Mouse (Mus musculus) midbrain, embryonic 13.5 days (tissue): ENCODE data around the gene Nkpd1. TPM values are rescaled to one million over a fixed set of nuclear protein-coding genes. Genes with fewer than 3 reads are reported as not detected.

ENCODE experiments used
- ATAC-seq: fragments of 200-750 bp; cut with Nextera tagmentation; 2 replicates; pipeline ENCODE4 v1.8.0; 2017; ENCODE audit warnings: mild to moderate bottlenecking, moderate TSS enrichment, moderate library complexity
- H3K27ac ChIP-seq: fragments of 300-500 bp; sonication (generic); 2 replicates; pipeline ENCODE4 v1.5.1; 2015; ENCODE audit warnings: inconsistent platforms, mild to moderate bottlenecking, moderate library complexity
- H3K27me3 ChIP-seq: fragments of 300-500 bp; sonication (generic); 2 replicates; pipeline ENCODE4 v1.6.1; 2015; ENCODE audit warnings: mild to moderate bottlenecking, inconsistent platforms
- H3K36me3 ChIP-seq: fragments of 300-500 bp; sonication (generic); 2 replicates; pipeline ENCODE4 v1.6.1; 2015; ENCODE audit warnings: mild to moderate bottlenecking, inconsistent platforms
- H3K4me1 ChIP-seq: fragments of 300-500 bp; sonication (generic); replicated peaks from 2 replicates; pipeline ENCODE4 v1.6.1; 2015; ENCODE audit warnings: inconsistent platforms
- H3K4me2 ChIP-seq: fragments of 300-500 bp; sonication (generic); replicated peaks from 2 replicates; pipeline ENCODE4 v1.6.1; 2015; ENCODE audit warnings: moderate library complexity, mild to moderate bottlenecking, inconsistent platforms
- H3K4me3 ChIP-seq: fragments of 300-500 bp; sonication (generic); replicated peaks from 2 replicates; pipeline ENCODE4 v1.5.1; 2015; ENCODE audit warnings: mild to moderate bottlenecking, inconsistent platforms
- H3K9ac ChIP-seq: fragments of 300-500 bp; sonication (generic); replicated peaks from 2 replicates; pipeline ENCODE4 v1.6.1; 2015; ENCODE audit warnings: mild to moderate bottlenecking, inconsistent platforms
- H3K9me3 ChIP-seq: fragments of 300-500 bp; sonication (generic); 2 replicates; pipeline ENCODE4 v1.6.1; 2016; ENCODE audit warnings: mild to moderate bottlenecking, inconsistent platforms
- WGBS: fragments of 180-500 bp; shearing (Covaris S2); methylation state at CpG from one replicate; pipeline ENCODE4 v1.1.7; 2015; 5-methylcytosine and 5-hydroxymethylcytosine counted together
- polyA plus RNA-seq: library from polyadenylated mRNA; unstranded; fragments of >200 nt; fragmentation: Nextera tagmentation; extraction: Ambion mirVana; gene quantifications from 2 replicates; pipeline ENCODE4 v1.2.1, GENCODE M21; 2015

Nkpd1 gene
- polyA plus RNA-seq, 1 experiment from 2014 or later = 0.11 TPM

DNA sequence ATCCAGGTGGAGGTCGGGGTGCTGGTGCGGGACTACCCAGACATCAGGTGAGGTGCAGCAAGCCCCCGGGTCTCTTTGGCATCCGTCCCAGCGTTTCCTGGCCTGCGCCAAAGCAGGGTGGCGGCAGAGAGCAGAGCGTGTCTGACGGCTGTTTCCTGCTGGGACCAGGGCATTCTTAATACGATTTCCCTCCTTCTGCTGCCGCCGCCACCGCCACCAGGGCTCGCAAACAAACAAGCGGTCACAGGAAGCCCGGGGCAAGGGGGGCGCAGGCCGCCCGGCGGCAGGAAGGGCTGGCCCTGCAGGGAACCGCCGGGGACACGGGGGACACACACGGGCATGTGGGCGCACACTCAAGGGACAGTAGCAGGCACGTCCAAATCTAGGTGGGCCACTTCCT, 25.9 kb upstream of the Nkpd1 start:
- Histone ChIP-seq H3K4me1 (peaks cover 13% of the 10 kb centered on the region), H3K36me3 (no peaks in the 10 kb centered on the region), H3K9ac (peak overlapping the region; percentile 46; the same call in 1 of the 2 replicates), H3K4me3 (peak overlapping the region; percentile 24), H3K4me2 (peak overlapping the region; percentile 48), H3K27ac (no peak overlapping the region), H3K27me3 (peaks cover 66% of the 10 kb centered on the region), H3K9me3 (no peaks in the 10 kb centered on the region)
- no peak for ATAC-seq
- WGBS = 3% methylated on average over 26 of the region's 26 CpGs

DNA sequence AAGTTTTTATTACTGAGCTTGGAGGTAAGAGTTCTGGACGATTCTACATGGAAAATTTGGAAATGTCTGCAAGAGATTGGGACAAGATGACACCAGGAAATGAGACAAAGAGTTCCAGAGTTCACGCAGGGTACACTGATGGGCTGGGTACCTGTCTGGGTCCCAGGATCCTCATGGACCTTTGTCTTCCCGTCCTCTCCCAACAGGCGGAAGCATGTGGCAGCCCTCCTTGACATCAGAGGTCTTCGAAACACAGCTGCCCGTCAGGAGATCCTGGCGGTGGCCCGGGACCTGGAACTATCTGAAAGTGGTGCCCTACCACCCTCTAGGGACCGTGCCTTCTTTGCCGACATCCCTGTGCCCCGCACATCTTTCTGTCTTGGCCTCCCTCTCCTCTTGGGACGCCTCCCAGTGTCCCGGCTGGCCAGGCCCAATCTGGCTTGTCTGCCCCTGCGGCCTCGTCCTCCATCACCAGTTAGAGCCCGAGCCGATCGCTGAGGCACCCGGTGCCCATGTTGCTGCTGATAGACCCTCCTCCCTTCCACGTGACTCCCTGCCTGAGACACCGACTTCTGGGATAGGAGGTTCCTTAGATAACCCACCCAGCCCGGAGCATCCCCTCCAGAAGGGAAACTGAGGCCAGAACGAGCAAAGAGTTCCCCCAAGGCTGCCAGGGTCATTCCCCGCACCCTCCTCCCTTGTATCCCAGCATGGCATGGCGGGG, 22.7 kb upstream of the Nkpd1 start:
- ATAC-seq = no peak
- 83% methylated on average over 25 of the region's 25 CpGs for WGBS
- H3K27me3 ChIP-seq = peaks cover 35% of the 10 kb centered on the region
- no peak overlapping the region for H3K4me2 ChIP-seq
- peaks cover 7% of the 10 kb centered on the region for H3K4me1 ChIP-seq
- no peaks in the 10 kb centered on the region for H3K36me3 ChIP-seq
- no peak overlapping the region for H3K9ac ChIP-seq
- no peak overlapping the region for H3K4me3 ChIP-seq
- no peak overlapping the region for H3K27ac ChIP-seq
- H3K9me3 ChIP-seq = no peaks in the 10 kb centered on the region

DNA sequence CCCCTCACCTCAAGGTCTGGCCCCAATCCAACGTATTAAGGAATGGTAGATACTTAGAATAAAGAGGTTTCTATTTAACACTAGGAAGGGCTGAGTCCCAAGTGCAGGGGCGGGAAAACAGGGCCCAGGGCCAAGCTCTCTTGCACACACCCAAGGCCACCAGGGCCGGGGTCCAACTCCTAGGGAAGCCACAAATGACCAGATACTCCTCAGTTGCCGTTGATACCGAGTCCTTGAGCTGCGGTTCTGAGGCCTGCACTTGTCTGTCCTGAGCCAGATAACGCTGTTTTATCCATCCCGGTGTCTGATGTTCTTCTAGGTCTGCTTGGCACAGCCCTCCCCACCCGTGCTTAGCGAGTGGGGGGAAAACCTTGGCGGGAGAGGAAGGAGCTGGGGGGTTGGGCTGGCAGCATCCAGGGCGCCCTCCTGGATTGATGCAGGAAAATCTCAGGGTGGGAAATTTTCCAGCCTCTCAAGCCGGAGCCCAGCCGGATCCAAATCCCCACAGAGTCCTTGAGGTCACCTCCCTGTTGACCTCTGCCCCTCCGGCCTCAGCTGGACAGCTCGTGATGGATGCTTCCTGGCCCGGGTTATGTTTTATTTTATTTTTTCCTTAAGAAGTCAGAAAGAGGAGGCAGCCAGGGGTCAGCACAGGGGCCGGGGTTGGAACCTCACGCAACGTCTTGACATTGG, 22.0 kb upstream of the Nkpd1 start:
- Histone ChIP-seq H3K4me3 (no peak overlapping the region), H3K9ac (no peak overlapping the region)

DNA sequence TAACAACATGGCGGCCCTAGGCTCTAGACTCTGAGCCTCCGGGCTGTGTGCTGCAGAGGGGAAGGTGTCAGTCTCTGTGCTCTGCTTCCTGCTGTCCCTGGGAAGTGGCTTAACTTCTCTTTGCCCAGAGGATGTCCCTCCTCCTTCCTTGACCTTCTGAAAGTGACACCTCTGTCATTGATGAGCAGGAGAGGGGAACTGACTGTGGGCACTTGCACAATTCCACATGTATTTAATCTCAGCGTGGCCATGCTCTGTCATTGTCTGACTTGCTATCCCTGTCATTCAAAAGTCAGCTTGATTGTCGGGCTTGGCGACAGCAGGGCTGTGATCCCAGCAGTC, 21.5 kb upstream of the Nkpd1 start:
- Histone ChIP-seq H3K9me3 (no peaks in the 10 kb centered on the region), H3K27me3 (peaks cover 22% of the 10 kb centered on the region), H3K9ac (no peak overlapping the region), H3K4me3 (no peak overlapping the region), H3K27ac (no peak overlapping the region), H3K36me3 (no peaks in the 10 kb centered on the region), H3K4me2 (no peak overlapping the region), H3K4me1 (peaks cover 7% of the 10 kb centered on the region)
- ATAC-seq = no peak
- 63% methylated on average over 5 of the region's 5 CpGs for WGBS

More for the DNA sequence above, 22.0 kb upstream of the Nkpd1 start:
- no peak for ATAC-seq
- H3K36me3 ChIP-seq = no peaks in the 10 kb centered on the region
- 78% methylated on average over 20 of the region's 20 CpGs for WGBS
- peaks cover 7% of the 10 kb centered on the region for H3K4me1 ChIP-seq
- no peak overlapping the region for H3K4me2 ChIP-seq
- H3K27me3 ChIP-seq = peaks cover 28% of the 10 kb centered on the region
- no peak overlapping the region for H3K27ac ChIP-seq
- no peaks in the 10 kb centered on the region for H3K9me3 ChIP-seq

DNA sequence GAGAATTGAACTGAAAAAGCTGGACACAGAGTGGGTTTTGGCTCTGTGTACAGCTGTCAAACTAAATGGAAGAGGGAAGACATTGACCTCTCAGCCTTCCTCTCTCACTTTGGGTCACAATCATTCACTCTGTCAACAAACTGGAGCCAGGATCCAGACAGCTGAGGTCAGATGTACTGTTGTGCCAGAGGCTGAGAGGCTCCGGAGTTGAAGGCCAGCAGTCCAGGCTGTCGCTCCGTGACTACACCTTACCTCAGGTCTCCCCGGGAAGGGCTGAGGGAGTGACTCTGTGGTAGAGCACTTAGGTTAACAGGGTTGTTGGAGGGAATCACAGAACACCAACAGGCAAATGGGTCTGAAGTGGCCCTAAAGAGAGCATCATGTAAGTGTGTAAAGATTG, 19.3 kb upstream of the Nkpd1 start:
- no peaks in the 10 kb centered on the region for H3K9me3 ChIP-seq
- WGBS = 88% methylated on average over 4 of the region's 4 CpGs

DNA sequence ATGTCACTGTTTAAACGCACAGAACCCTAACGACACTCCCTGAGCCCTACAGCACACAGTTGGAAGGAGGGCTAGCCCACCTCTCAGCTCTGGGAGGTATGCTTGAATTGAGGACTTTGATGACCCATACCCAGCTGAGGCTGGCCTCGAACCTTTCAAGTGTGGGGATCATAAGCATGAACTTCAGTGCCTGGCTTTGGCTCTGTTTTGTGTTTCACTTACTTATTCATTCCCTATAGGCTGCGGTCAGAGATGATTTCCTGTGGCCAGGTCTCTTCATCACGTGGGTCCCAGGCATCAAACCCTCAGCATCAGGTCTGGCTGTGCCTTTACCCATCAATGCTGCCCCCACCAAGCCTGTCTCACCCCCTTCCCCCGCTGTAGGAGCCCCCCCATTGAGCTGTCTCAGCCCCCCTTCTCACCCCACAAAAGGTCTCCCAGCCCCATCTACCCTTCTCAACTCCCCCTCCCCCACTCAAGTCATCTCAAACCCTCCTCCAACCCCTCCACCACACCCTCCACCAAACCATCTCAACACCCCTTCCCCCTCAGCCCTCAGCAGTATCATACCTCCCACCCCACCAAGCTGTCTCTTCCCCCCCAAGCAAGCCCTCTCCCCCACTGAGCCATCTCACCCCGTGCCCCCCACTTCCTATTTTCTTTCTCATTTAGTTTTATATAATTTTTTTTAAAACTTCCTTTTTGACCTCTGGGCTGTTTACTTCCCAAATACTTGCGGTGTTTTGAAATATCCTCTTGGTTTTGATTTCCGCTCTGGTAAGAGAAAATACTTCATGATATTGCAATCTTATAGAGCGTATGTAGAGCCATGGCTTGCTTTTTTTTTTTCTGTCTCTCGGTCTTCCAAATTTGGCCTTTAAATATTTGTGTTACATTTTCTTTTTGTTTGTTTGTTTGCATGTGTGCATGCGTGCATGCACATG, 16.9 kb upstream of the Nkpd1 start:
- WGBS = 78% methylated on average over 12 of the region's 12 CpGs
- H3K4me3 ChIP-seq = no peak overlapping the region
- ATAC-seq = no peak

More for the DNA sequence above, 19.3 kb upstream of the Nkpd1 start:
- Histone ChIP-seq H3K27ac (no peak overlapping the region), H3K27me3 (peaks cover 3% of the 10 kb centered on the region; the same call in 1 of the 2 replicates), H3K9ac (no peak overlapping the region), H3K4me1 (no peaks in the 10 kb centered on the region), H3K36me3 (no peaks in the 10 kb centered on the region), H3K4me3 (no peak overlapping the region), H3K4me2 (no peak overlapping the region)
- no peak for ATAC-seq

DNA sequence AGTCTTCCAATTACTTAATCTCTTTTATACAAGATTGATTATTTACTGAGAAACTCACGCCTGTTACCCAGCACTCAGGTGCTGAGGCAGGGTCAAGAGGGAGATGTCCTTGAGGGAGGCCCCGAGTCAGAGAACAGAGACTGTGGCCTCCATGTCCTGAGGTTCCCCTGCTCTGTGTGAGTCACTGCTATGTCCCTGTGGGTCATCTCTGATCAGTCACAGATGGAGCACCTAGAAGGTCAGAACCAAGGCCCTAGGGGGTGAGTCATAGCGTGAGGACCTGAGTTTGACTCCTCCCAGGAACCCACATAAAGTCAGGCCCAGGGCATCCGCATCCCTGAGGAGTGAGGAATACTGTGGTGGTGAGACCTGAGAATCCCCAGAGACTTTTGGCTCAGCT, 16.0 kb upstream of the Nkpd1 start:
- no peak overlapping the region for H3K4me2 ChIP-seq
- H3K4me1 ChIP-seq = peaks cover 6% of the 10 kb centered on the region; the same call in 1 of the 2 replicates
- no peaks in the 10 kb centered on the region for H3K27me3 ChIP-seq
- H3K36me3 ChIP-seq = no peaks in the 10 kb centered on the region
- no peak overlapping the region for H3K27ac ChIP-seq
- ATAC-seq = no peak
- no peak overlapping the region for H3K4me3 ChIP-seq
- no peak overlapping the region for H3K9ac ChIP-seq
- no peaks in the 10 kb centered on the region for H3K9me3 ChIP-seq
- WGBS = 81% methylated on average over 4 of the region's 4 CpGs

More for the DNA sequence above, 16.9 kb upstream of the Nkpd1 start:
- Histone ChIP-seq H3K27me3 (no peaks in the 10 kb centered on the region), H3K36me3 (no peaks in the 10 kb centered on the region), H3K9me3 (no peaks in the 10 kb centered on the region), H3K9ac (no peak overlapping the region), H3K4me1 (no peaks in the 10 kb centered on the region), H3K27ac (no peak overlapping the region), H3K4me2 (no peak overlapping the region)

DNA sequence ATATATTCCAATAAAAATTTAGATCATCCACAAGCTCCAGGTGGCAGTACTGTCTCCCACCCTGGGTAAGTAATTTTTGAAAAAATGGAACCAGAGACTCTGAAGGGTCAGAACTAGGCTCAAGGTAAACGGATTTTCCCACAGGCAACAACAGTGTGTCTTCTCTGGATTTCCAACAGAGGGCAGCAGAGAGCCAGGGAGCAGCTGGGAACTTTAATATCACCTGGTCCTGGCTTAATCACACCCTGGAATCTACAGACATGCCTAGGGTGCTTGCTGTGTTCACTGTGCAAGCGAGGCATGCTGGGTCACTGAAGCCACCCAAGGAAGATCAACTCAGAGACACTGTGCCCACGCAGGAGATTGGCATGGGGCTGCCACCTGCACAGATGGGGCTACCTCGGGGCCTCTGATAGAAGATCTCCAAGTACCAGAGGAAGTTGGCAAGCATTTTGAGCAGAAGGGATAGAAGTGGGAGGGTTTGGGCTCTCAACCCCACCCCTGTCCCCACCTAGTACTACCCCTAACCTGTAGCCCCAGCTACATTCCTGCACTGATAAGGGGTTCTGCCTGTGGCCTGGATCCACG, 14.1 kb upstream of the Nkpd1 start:
- no peak for ATAC-seq
- H3K27me3 ChIP-seq = no peaks in the 10 kb centered on the region
- H3K4me1 ChIP-seq = peaks cover 18% of the 10 kb centered on the region
- no peaks in the 10 kb centered on the region for H3K9me3 ChIP-seq
- H3K4me3 ChIP-seq = no peak overlapping the region
- no peak overlapping the region for H3K4me2 ChIP-seq
- H3K27ac ChIP-seq = no peak overlapping the region
- 36% methylated on average over 5 of the region's 5 CpGs for WGBS
- H3K9ac ChIP-seq = no peak overlapping the region
- H3K36me3 ChIP-seq = no peaks in the 10 kb centered on the region

DNA sequence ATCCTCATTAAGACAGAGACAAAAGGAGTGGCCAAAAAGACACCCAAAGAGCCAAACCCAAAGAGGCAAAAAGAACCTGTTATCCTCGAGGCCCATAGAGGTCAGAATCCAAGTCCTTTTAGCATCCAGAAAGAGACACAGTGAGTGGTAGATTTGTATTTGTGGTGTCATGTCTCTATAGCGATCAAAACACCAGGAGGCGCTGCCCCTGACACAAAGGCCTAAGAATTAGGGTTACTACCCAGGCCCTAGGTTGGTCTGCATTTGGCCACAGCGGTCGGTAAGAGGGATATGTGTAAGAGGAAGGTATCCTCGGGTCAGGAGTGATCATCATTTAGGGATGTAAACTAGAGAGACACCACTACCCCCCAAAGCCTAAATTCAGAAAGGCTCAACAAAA, 11.3 kb upstream of the Nkpd1 start:
- Histone ChIP-seq H3K4me2 (peak overlapping the region; percentile 77), H3K4me3 (peak overlapping the region; percentile 70), H3K4me1 (peaks cover 28% of the 10 kb centered on the region), H3K9ac (peak overlapping the region; percentile 88), H3K27ac (no peak overlapping the region), H3K36me3 (no peaks in the 10 kb centered on the region), H3K27me3 (no peaks in the 10 kb centered on the region), H3K9me3 (no peaks in the 10 kb centered on the region)
- ATAC-seq = no peak
- 19% methylated on average over 6 of the region's 6 CpGs for WGBS

DNA sequence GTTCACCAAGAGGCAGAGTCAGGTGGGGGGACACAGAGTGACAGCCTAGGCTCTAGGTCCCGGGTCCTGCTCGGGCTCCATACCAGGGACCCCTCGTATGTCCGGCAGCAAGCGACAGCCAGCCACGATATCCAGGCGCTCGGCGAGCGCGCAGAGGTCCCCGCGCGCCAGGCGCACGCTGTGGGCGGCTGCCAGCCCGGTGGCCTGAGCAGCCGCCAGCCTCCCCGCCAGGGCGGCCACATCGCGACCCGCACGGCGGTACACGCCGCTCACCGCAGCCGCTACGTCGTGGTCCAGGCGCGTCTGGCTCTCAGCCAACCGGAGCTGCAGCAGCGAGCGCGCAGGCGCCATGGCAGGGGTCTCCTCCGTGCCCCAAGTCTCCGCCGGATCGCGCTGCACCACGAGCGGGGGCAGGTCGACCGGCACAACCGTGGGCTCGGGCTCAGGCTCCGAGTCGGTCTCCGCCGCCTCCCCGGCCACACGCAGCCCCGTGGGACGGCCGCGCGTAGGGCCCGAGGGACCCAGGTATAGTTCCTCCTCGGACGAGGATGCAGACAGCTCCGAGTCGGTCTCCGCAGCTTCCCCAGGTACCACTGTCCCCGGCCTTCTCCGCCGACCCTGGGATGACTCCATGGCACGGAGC, 10.5 kb upstream of the Nkpd1 start:
- peak overlapping the region; percentile 70 for H3K4me3 ChIP-seq
- H3K9me3 ChIP-seq = no peaks in the 10 kb centered on the region
- whole genome bisulfite sequencing = 1% methylated on average over 60 of the region's 71 CpGs
- H3K27me3 ChIP-seq = no peaks in the 10 kb centered on the region
- ATAC-seq = peak; percentile 37
- H3K4me2 ChIP-seq = peak overlapping the region; percentile 77
- peak overlapping the region; percentile 84 for H3K27ac ChIP-seq
- H3K36me3 ChIP-seq = no peaks in the 10 kb centered on the region
- peaks cover 28% of the 10 kb centered on the region for H3K4me1 ChIP-seq
- H3K9ac ChIP-seq = peak overlapping the region; percentile 88

DNA sequence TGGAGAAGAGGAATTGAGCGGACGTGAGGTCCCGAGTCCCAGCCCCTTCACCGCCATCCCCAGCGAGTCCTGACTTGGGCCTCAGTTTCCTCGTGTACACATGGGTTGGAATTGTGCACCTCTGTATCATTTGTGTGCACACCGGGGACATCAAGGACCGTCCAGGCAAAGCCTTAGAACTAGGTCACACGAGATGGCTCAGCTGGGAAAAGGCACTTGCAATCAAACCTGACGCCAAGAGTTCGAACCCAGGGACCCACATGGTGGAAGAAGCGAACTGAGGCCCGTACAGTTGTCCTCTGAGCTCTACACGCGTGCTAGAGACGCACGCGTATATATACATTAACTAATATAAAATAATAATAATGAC, 10.0 kb upstream of the Nkpd1 start:
- H3K4me1 ChIP-seq = peaks cover 28% of the 10 kb centered on the region
- 3% methylated on average over 18 of the region's 18 CpGs for WGBS
- H3K27me3 ChIP-seq = no peaks in the 10 kb centered on the region
- ATAC-seq = no peak
- H3K9me3 ChIP-seq = no peaks in the 10 kb centered on the region
- H3K36me3 ChIP-seq = no peaks in the 10 kb centered on the region
- H3K27ac ChIP-seq = peak overlapping the region; percentile 84
- peak overlapping the region; percentile 88 for H3K9ac ChIP-seq
- H3K4me3 ChIP-seq = peak overlapping the region; percentile 70
- peak overlapping the region; percentile 77 for H3K4me2 ChIP-seq
